Mouse (Mus musculus) liver, adult 2 months (tissue): ENCODE measurements at regions not wholly inside any gene's neighbourhood (a gene's known extent, or its start where the extent isn't known, plus 50 kb on each side); places are given as distances from the start of the nearest gene placed in this dataset.

Source experiments
- CTCF ChIP-seq: fragments of 200-500 bp; IDR thresholded peaks from 2 replicates; pipeline ENCODE4 v1.5.1; 2011; ENCODE audit warnings: low read depth, low read length, control low read depth
- POLR2A ChIP-seq: fragments of 200-500 bp; IDR thresholded peaks from 2 replicates; pipeline ENCODE4 v1.6.1; 2011; ENCODE audit warnings: low read length, control low read depth; ENCODE audit not compliant: insufficient read depth; ENCODE audit errors: extremely low read depth

DNA sequence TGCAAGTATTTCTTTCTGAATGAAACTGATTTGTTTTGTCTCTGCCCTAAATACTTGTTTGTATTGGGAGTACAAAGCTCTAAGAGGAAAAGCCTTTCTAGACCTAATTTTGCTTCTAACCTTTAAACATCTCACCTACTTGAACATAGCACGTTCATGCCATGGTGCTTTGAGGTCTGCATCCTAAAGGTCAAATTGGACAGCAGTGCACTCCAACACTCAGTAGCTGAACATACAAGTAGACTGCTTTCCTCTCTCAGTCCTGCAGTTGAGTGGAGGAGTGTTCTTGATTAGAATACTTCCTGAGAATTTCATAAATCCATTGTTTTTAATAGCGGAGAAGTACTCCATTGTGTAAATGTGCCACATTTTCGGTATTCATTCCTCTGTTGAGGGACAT lies 1397.2 kb upstream of the 1700008P02Rik start:
- TF ChIP-seq CTCF (no peak), POLR2A (no peak)
